Mouse (Mus musculus): ENCODE data around the gene Emc1. TPM values are rescaled to one million over a fixed set of nuclear protein-coding genes. Genes with fewer than 3 reads are reported as not detected.

Emc1 gene
- polyA plus RNA-seq, 1 experiment = 29.2 TPM

DNA sequence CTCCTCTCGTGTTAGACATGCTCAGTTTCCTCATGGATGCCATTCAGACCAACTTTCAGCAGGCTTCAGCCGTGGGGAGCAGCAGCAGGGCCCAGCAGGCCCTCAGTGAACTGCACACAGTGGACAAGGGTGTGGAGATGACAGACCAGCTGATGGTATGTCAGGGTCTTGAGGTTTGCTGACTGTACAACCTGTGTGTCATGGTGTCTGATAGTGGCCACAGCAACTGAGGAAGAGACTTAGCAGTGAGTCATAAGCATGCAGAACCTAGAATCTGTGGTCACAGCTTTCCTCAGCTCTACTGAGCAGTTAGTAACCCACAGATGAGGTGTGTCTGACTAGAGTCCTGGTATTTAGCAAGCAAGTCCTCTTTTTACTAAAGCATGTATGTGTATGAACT, 70.0 kb downstream of the Emc1 start:
- Histone ChIP-seq H3K4me1 (ENCODE audit: control insufficient read depth, insufficient read depth, low read length) (no peaks in the 10 kb centered on the region; the same call in 1 of the 2 replicates), H3K36me3 (ENCODE audit: control insufficient read depth, insufficient read depth, low read length) (peaks cover 6% of the 10 kb centered on the region), H3K27me3 (replicated peaks; ENCODE audit: control insufficient read depth, insufficient read depth, low read length) (no peaks in the 10 kb centered on the region), H3K4me3 (ENCODE audit: insufficient read depth, low read depth, low read length) (no peak overlapping the region), H3K27ac (ENCODE audit: insufficient read depth, low read depth, low read length) (no peak overlapping the region)
- no peak for TF ChIP-seq POLR2A (IDR thresholded peaks at IDR 0.05; ENCODE audit: low read depth, low read length)
- TF ChIP-seq CTCF (conservative IDR thresholded peaks at IDR 0.05; ENCODE audit: insufficient read depth, insufficient read length, low read depth, low read length) = no peak
- 89% methylated on average over 2 of the region's 2 CpGs for WGBS
- no peak for DNase-seq

DNA sequence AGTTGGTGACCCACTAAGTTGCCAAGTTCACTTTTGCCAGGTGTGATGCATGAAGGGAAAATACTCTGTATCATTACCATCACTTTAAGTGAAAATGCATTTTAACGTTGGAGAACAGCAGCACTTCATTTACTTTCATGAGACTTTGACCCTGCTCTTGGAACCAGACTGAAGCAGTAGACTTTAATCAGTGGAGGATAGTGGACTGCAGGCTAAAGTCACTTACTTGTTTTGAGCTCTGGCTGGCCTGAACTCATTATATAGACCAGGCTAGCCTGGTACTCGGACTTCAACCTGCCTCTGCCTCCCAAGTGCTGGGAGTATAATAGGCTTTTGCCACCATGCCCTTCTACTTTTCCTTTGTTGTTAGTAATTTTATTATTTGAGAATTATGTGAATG, 70.9 kb downstream of the Emc1 start:
- Histone ChIP-seq H3K27me3 (replicated peaks; ENCODE audit: control insufficient read depth, insufficient read depth, low read length) (no peaks in the 10 kb centered on the region), H3K36me3 (ENCODE audit: control insufficient read depth, insufficient read depth, low read length) (peaks cover 6% of the 10 kb centered on the region), H3K4me1 (ENCODE audit: control insufficient read depth, insufficient read depth, low read length) (no peaks in the 10 kb centered on the region; the same call in 1 of the 2 replicates), H3K27ac (ENCODE audit: insufficient read depth, low read depth, low read length) (peak overlapping the region; percentile 51; the same call in 1 of the 2 replicates), H3K4me3 (ENCODE audit: insufficient read depth, low read depth, low read length) (no peak overlapping the region)
- TF ChIP-seq CTCF (conservative IDR thresholded peaks at IDR 0.05; ENCODE audit: insufficient read depth, insufficient read length, low read depth, low read length) (no peak), POLR2A (IDR thresholded peaks at IDR 0.05; ENCODE audit: low read depth, low read length) (no peak)
- DNase-seq = peak; percentile 75
- 55% methylated on average over 2 of the region's 2 CpGs for WGBS

Other genes with a start within 250 kb of the Emc1 start
- 100 and 157 TPM in 2 replicates for gene Minos1, start 221.5 kb upstream of the Emc1 start, polyA plus RNA-seq (2012; rRNA removed)
- gene Capzb, start 159.7 kb upstream of the Emc1 start, polyA plus RNA-seq (2012; rRNA removed) = 102 and 134 TPM in 2 replicates
- 63.3 and 71.7 TPM in 2 replicates for gene Pqlc2, start 41.9 kb upstream of the Emc1 start, polyA plus RNA-seq (2012; rRNA removed)
- 245 and 280 TPM in 2 replicates for gene Akr7a5, start 41.8 kb upstream of the Emc1 start, polyA plus RNA-seq (2012; rRNA removed)
- 16.3 and 21.2 TPM in 2 replicates for gene Mrto4, start within 50 bp of the Emc1 start, polyA plus RNA-seq (2012; rRNA removed)
- 129 and 168 TPM in 2 replicates for gene Ubr4, start within 50 bp of the Emc1 start, polyA plus RNA-seq (2012; rRNA removed)
- 3.4 and 3.6 TPM in 2 replicates for gene Iffo2, start 178.0 kb downstream of the Emc1 start, polyA plus RNA-seq (2012; rRNA removed)